Mouse (Mus musculus) fibroblast of lung, adult 2 months (primary cell): ENCODE measurements around the gene Sun1.

Experiments
- DNase-seq: peaks from one replicate; pipeline ENCODE4 v3.0.0-alpha.2; 2011; ENCODE audit warnings: low read depth

The Sun1 gene

GRCm38 (mm10) chr5:139199995-139200769 lies at the start of gene Sun1:
TSS of gene Sun1 (plus strand) at chr5:139200637.
- DNase-seq: peak; percentile 91

GRCm38 (mm10) chr5:139160899-139161298 lies 39.5 kb upstream of the Sun1 start:
- DNase-seq: no peak

- no peak for DNase-seq
Measured at GRCm38 (mm10) chr5:139161632-139162031, 38.8 kb upstream of the Sun1 start.

GRCm38 (mm10) chr5:139166781-139167361 lies 33.6 kb upstream of the Sun1 start:
- no peak for DNase-seq

- no peak for DNase-seq
Measured at GRCm38 (mm10) chr5:139167548-139167947, 32.9 kb upstream of the Sun1 start.

- no peak for DNase-seq
Measured at GRCm38 (mm10) chr5:139171929-139172328, 28.5 kb upstream of the Sun1 start.

GRCm38 (mm10) chr5:139174141-139174540 lies 26.3 kb upstream of the Sun1 start:
- no peak for DNase-seq

- no peak for DNase-seq
Measured at GRCm38 (mm10) chr5:139174556-139175547, 25.6 kb upstream of the Sun1 start.

- peak; percentile 26 for DNase-seq
Measured at GRCm38 (mm10) chr5:139178895-139179631, 21.4 kb upstream of the Sun1 start.

- no peak for DNase-seq
Measured at GRCm38 (mm10) chr5:139183131-139183530, 17.3 kb upstream of the Sun1 start.

- no peak for DNase-seq
Measured at GRCm38 (mm10) chr5:139183601-139184000, 16.8 kb upstream of the Sun1 start.

GRCm38 (mm10) chr5:139184897-139185296 lies 15.5 kb upstream of the Sun1 start:
- no peak for DNase-seq

GRCm38 (mm10) chr5:139189726-139190125 lies 10.7 kb upstream of the Sun1 start:
- DNase-seq: no peak

- DNase-seq: no peak
Measured at GRCm38 (mm10) chr5:139190958-139191357, 9.5 kb upstream of the Sun1 start.

GRCm38 (mm10) chr5:139198779-139199178 lies 1.7 kb upstream of the Sun1 start:
- DNase-seq: peak; percentile 59

GRCm38 (mm10) chr5:139199636-139199994 lies 822 bp upstream of the Sun1 start:
- DNase-seq: no peak

GRCm38 (mm10) chr5:139200770-139201569 lies 533 bp downstream of the Sun1 start:
- DNase-seq: no peak

- DNase-seq: no peak
Measured at GRCm38 (mm10) chr5:139202127-139202526, 1.7 kb downstream of the Sun1 start.

- DNase-seq: no peak
Measured at GRCm38 (mm10) chr5:139203312-139203711, 2.9 kb downstream of the Sun1 start.

GRCm38 (mm10) chr5:139206081-139206480 lies 5.6 kb downstream of the Sun1 start:
- DNase-seq: no peak

GRCm38 (mm10) chr5:139206525-139206924 lies 6.1 kb downstream of the Sun1 start:
- no peak for DNase-seq
